Mouse (Mus musculus): ENCODE results near the gene Nmnat3. TPM values are rescaled to one million over a fixed set of nuclear protein-coding genes. Genes with fewer than 3 reads are reported as not detected.

Gene Nmnat3
- polyA plus RNA-seq, 1 experiment = not detected

GRCm38 (mm10) chr9:98397211-98397610, 110.0 kb downstream of the Nmnat3 start:
- Histone ChIP-seq H3K4me1 (ENCODE audit: control insufficient read depth, insufficient read depth, low read length) (peaks cover 5% of the 10 kb centered on the region), H3K27ac (ENCODE audit: insufficient read depth, low read depth, low read length) (no peak overlapping the region), H3K4me3 (ENCODE audit: insufficient read depth, low read depth, low read length) (no peak overlapping the region)
- TF ChIP-seq CTCF (IDR thresholded peaks at IDR 0.05; ENCODE audit: insufficient read depth, low read depth, low read length) (no peak), POLR2A (IDR thresholded peaks at IDR 0.05; ENCODE audit: insufficient read depth, low read depth, low read length) (no peak)
- 86% methylated on average over 6 of the region's 6 CpGs for WGBS

- Histone ChIP-seq H3K27ac (ENCODE audit: insufficient read depth, low read depth, low read length) (no peak overlapping the region), H3K4me3 (ENCODE audit: insufficient read depth, low read depth, low read length) (no peak overlapping the region), H3K4me1 (ENCODE audit: control insufficient read depth, insufficient read depth, low read length) (peaks cover 5% of the 10 kb centered on the region)
- 88% methylated on average over 3 of the region's 3 CpGs for WGBS
- TF ChIP-seq POLR2A (IDR thresholded peaks at IDR 0.05; ENCODE audit: insufficient read depth, low read depth, low read length) (no peak), CTCF (IDR thresholded peaks at IDR 0.05; ENCODE audit: insufficient read depth, low read depth, low read length) (no peak)
Measured at GRCm38 (mm10) chr9:98397866-98398265, 110.6 kb downstream of the Nmnat3 start.

DNA sequence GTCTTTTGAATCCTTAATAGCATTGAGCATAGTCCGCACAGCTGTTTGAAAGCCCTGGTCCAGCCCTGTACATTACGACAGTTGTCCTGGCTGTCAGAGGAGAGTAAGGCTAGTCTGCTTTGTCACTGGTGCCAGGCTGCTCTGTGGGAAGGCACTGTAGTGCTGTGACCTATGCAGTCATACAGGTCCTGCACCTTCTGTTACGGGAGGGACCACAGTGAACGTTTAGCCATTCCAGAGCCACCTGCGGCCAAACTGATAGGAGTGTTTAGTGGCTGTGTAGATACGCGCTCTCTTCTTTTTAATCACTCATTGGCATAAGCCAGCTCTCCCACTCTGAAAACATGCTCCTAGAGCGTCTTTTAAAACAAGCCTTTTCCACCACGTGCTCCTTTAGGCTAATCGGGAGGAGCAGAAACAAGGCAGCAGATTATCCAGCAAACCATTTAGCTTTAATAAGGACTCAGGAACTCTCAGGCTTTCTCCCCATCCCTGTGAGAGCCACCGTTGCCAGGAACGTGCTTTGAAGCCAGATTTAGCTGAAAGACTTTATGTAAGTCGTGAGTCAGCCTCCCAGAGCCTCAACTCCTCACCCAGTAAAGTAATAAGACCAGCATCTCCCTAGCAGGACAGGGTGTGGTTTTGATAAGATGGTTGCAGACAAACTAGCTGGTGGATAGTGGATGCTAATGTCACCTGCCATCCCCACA, 113.1 kb downstream of the Nmnat3 start:
- WGBS = 33% methylated on average over 13 of the region's 13 CpGs
- Histone ChIP-seq H3K4me1 (ENCODE audit: control insufficient read depth, insufficient read depth, low read length) (peaks cover 5% of the 10 kb centered on the region), H3K4me3 (ENCODE audit: insufficient read depth, low read depth, low read length) (no peak overlapping the region), H3K27ac (ENCODE audit: insufficient read depth, low read depth, low read length) (no peak overlapping the region)
- TF ChIP-seq CTCF (IDR thresholded peaks at IDR 0.05; ENCODE audit: insufficient read depth, low read depth, low read length) (no peak), POLR2A (IDR thresholded peaks at IDR 0.05; ENCODE audit: insufficient read depth, low read depth, low read length) (no peak)

DNA sequence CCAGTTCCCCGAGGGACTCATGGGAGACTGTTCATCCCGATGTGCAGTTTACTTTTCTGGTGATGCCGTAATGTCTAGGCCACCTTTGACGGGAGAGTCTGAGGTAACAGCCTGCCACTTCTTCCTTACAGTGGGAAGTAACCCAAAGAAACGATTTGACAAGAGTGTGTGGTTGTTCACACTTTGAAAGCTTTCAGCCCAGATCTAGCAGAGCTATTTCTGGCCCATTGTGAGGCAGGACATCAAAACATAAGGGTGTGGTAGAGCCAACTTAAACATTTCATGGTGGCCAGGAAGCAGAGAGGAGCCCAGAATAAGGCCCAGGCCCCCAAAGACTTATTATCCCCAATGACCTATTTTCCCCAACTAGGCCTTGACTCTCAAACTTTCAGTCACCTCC, 114.4 kb downstream of the Nmnat3 start:
- 93% methylated on average over 5 of the region's 5 CpGs for WGBS
- no peak for TF ChIP-seq CTCF (IDR thresholded peaks at IDR 0.05; ENCODE audit: insufficient read depth, low read depth, low read length)
- TF ChIP-seq POLR2A (IDR thresholded peaks at IDR 0.05; ENCODE audit: insufficient read depth, low read depth, low read length) = no peak

GRCm38 (mm10) chr9:98407771-98408170, 120.5 kb downstream of the Nmnat3 start:
- no peak for TF ChIP-seq POLR2A (IDR thresholded peaks at IDR 0.05; ENCODE audit: insufficient read depth, low read depth, low read length)
- no peak for TF ChIP-seq CTCF (IDR thresholded peaks at IDR 0.05; ENCODE audit: insufficient read depth, low read depth, low read length)
- WGBS = 53% methylated on average over 12 of the region's 12 CpGs
- Histone ChIP-seq H3K4me3 (ENCODE audit: insufficient read depth, low read depth, low read length) (no peak overlapping the region), H3K27ac (ENCODE audit: insufficient read depth, low read depth, low read length) (no peak overlapping the region), H3K4me1 (ENCODE audit: control insufficient read depth, insufficient read depth, low read length) (no peaks in the 10 kb centered on the region)

More for the DNA sequence above, 114.4 kb downstream of the Nmnat3 start:
- Histone ChIP-seq H3K27ac (ENCODE audit: insufficient read depth, low read depth, low read length) (no peak overlapping the region), H3K4me1 (ENCODE audit: control insufficient read depth, insufficient read depth, low read length) (peaks cover 5% of the 10 kb centered on the region), H3K4me3 (ENCODE audit: insufficient read depth, low read depth, low read length) (no peak overlapping the region)

DNA sequence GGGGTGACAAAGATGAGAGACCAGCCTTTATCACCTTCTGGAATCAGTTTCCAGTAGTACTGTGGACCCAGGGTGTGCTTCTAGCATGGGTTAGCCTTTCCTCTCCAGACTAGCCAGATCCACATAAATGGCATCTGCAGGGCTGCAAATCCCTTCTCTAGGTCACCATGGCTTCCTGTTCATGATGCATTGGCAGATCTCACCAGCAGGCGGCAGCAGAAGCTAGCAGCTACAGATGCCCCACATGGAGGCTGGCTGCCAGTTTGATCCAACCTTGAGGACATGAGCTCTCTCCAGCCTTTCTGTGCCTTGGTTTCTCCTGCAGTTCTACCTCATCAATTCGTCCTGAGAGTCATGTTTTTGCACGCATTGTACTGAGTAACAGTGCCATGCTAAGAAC, 121.9 kb downstream of the Nmnat3 start:
- H3K27ac ChIP-seq (ENCODE audit: insufficient read depth, low read depth, low read length) = no peak overlapping the region
- H3K4me3 ChIP-seq (ENCODE audit: insufficient read depth, low read depth, low read length) = no peak overlapping the region
- whole genome bisulfite sequencing = 42% methylated on average over 3 of the region's 3 CpGs
- TF ChIP-seq POLR2A (IDR thresholded peaks at IDR 0.05; ENCODE audit: insufficient read depth, low read depth, low read length) = no peak
- peak; percentile 50; the same call in 1 of the 2 replicates for TF ChIP-seq CTCF (IDR thresholded peaks at IDR 0.05; ENCODE audit: insufficient read depth, low read depth, low read length)
- H3K4me1 ChIP-seq (ENCODE audit: control insufficient read depth, insufficient read depth, low read length) = no peaks in the 10 kb centered on the region

DNA sequence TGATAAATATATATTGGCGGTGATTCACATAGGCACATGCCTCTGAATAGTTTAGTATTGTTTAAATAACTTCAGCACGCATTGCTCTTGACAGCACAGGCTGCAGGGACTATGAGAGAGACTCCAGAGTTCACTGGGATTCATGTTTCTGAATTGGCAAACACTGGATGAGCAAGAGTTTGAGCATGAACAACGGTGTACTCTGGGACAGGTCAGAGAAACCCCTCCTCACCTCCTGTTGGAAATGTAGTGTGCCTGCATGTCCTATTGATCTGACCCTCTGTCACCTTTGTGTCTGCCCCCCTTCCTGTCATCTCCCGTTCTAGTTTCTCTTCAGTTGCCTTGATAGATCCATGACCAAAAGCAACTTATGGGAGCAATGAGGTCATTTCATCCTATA, 128.2 kb downstream of the Nmnat3 start:
- no peak overlapping the region for H3K4me3 ChIP-seq (ENCODE audit: insufficient read depth, low read depth, low read length)
- WGBS = 87% methylated on average over 4 of the region's 4 CpGs
- TF ChIP-seq CTCF (IDR thresholded peaks at IDR 0.05; ENCODE audit: insufficient read depth, low read depth, low read length) = no peak
- no peak for TF ChIP-seq POLR2A (IDR thresholded peaks at IDR 0.05; ENCODE audit: insufficient read depth, low read depth, low read length)
- H3K4me1 ChIP-seq (ENCODE audit: control insufficient read depth, insufficient read depth, low read length) = no peaks in the 10 kb centered on the region
- no peak overlapping the region for H3K27ac ChIP-seq (ENCODE audit: insufficient read depth, low read depth, low read length)

- no peak for TF ChIP-seq CTCF (IDR thresholded peaks at IDR 0.05; ENCODE audit: insufficient read depth, low read depth, low read length)
- TF ChIP-seq POLR2A (IDR thresholded peaks at IDR 0.05; ENCODE audit: insufficient read depth, low read depth, low read length) = no peak
- Histone ChIP-seq H3K4me1 (ENCODE audit: control insufficient read depth, insufficient read depth, low read length) (0 out of 2 replicates have a peak, but pooled peaks cover 2% of the 10 kb centered on the region), H3K27ac (ENCODE audit: insufficient read depth, low read depth, low read length) (no peak overlapping the region), H3K4me3 (ENCODE audit: insufficient read depth, low read depth, low read length) (no peak overlapping the region)
- 54% methylated on average over 7 of the region's 7 CpGs for WGBS
Measured at GRCm38 (mm10) chr9:98417919-98418318, 130.7 kb downstream of the Nmnat3 start.

DNA sequence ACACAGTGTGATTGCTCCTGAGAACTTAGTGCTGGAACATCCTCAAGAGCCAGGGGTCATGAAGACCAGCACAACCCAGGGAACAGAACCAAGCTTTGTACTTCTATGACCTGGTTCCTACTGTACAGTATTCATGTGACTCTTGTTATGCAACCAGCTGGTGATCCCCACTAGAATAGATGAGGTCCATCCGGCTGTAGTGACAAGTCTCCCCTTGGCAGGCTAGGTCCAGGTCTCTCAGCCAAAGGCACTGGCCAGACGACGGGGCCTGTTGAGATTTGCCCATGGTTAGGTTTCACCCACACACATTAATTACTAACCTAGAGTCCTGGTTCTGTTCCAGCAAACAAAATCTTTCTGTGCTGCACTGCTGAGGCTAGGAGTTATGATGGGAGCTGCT, 131.1 kb downstream of the Nmnat3 start:
- WGBS = 54% methylated on average over 3 of the region's 3 CpGs
- no peak for TF ChIP-seq CTCF (IDR thresholded peaks at IDR 0.05; ENCODE audit: insufficient read depth, low read depth, low read length)
- TF ChIP-seq POLR2A (IDR thresholded peaks at IDR 0.05; ENCODE audit: insufficient read depth, low read depth, low read length) = no peak
- no peak overlapping the region for H3K27ac ChIP-seq (ENCODE audit: insufficient read depth, low read depth, low read length)
- H3K4me3 ChIP-seq (ENCODE audit: insufficient read depth, low read depth, low read length) = no peak overlapping the region
- H3K4me1 ChIP-seq (ENCODE audit: control insufficient read depth, insufficient read depth, low read length) = 0 out of 2 replicates have a peak, but pooled peaks cover 2% of the 10 kb centered on the region

All from olfactory bulb, adult 2 months (tissue).